Mouse (Mus musculus): ENCODE measurements at regions not wholly inside any gene's neighbourhood (a gene's known extent, or its start where the extent isn't known, plus 50 kb on each side); places are given as distances from the start of the nearest gene placed in this dataset.
A peak's percentile ranks its signal among the peaks of the same experiment; 100 is the strongest.
"Not testable (repeated sequence)": the region's sequence is repeated elsewhere in the genome, so short reads cannot be mapped to it uniquely, and the experiment has no call there.

- peak; percentile 49 for DNase-seq (ENCODE audit: low spot score)
Observed at GRCm38 (mm10) chr6:140229295-140229694, 188.0 kb upstream of the Plcz1 start.

GRCm38 (mm10) chr6:140228741-140229140 lies 187.5 kb upstream of the Plcz1 start:
- no peak for DNase-seq (ENCODE audit: low spot score)

- no peak for DNase-seq (ENCODE audit: low spot score)
Observed at GRCm38 (mm10) chr6:140222534-140223324, 181.5 kb upstream of the Plcz1 start.

- DNase-seq (ENCODE audit: low spot score) = no peak
Observed at GRCm38 (mm10) chr6:140221653-140222272, 180.5 kb upstream of the Plcz1 start.

- no peak for DNase-seq (ENCODE audit: low spot score)
Observed at GRCm38 (mm10) chr6:140218789-140219188, 177.5 kb upstream of the Plcz1 start.

- no peak for DNase-seq (ENCODE audit: low spot score)
Observed at GRCm38 (mm10) chr6:140212403-140212802, 171.1 kb upstream of the Plcz1 start.

GRCm38 (mm10) chr6:140210141-140210540 lies 168.9 kb upstream of the Plcz1 start:
- no peak for DNase-seq (ENCODE audit: low spot score)

- DNase-seq (ENCODE audit: low spot score) = no peak
Observed at GRCm38 (mm10) chr6:140209083-140209482, 167.8 kb upstream of the Plcz1 start.

GRCm38 (mm10) chr6:140208375-140208774 lies 167.1 kb upstream of the Plcz1 start:
- peak; percentile 55 for DNase-seq (ENCODE audit: low spot score)

- not testable (repeated sequence) for DNase-seq (ENCODE audit: low spot score)
Observed at GRCm38 (mm10) chr6:140206676-140207075, 165.4 kb upstream of the Plcz1 start.

GRCm38 (mm10) chr6:140201356-140201755 lies 160.1 kb upstream of the Plcz1 start:
- no peak for DNase-seq (ENCODE audit: low spot score)

- DNase-seq (ENCODE audit: low spot score) = no peak
Observed at GRCm38 (mm10) chr6:140200322-140200721, 159.1 kb upstream of the Plcz1 start.

GRCm38 (mm10) chr6:140198036-140198435 lies 156.8 kb upstream of the Plcz1 start:
- DNase-seq (ENCODE audit: low spot score) = no peak

- no peak for DNase-seq (ENCODE audit: low spot score)
Observed at GRCm38 (mm10) chr6:140197113-140197675, 155.9 kb upstream of the Plcz1 start.

GRCm38 (mm10) chr6:140194276-140194675 lies 153.0 kb upstream of the Plcz1 start:
- no peak for DNase-seq (ENCODE audit: low spot score)

- no peak for DNase-seq (ENCODE audit: low spot score)
Observed at GRCm38 (mm10) chr6:140193084-140193939, 152.1 kb upstream of the Plcz1 start.

- DNase-seq (ENCODE audit: low spot score) = no peak
Observed at GRCm38 (mm10) chr6:140192526-140192925, 151.3 kb upstream of the Plcz1 start.

GRCm38 (mm10) chr6:140191341-140191740 lies 150.1 kb upstream of the Plcz1 start:
- DNase-seq (ENCODE audit: low spot score) = no peak

GRCm38 (mm10) chr6:140189601-140190000 lies 148.3 kb upstream of the Plcz1 start:
- no peak for DNase-seq (ENCODE audit: low spot score)

- DNase-seq (ENCODE audit: low spot score) = no peak
Observed at GRCm38 (mm10) chr6:140187733-140188132, 146.5 kb upstream of the Plcz1 start.

- no peak for DNase-seq (ENCODE audit: low spot score)
Observed at GRCm38 (mm10) chr6:140187106-140187505, 145.8 kb upstream of the Plcz1 start.

- DNase-seq (ENCODE audit: low spot score) = no peak
Observed at GRCm38 (mm10) chr6:140179999-140180398, 138.7 kb upstream of the Plcz1 start.

Data from testis, postnatal 10 days (tissue).